Mouse (Mus musculus) cerebellum, adult (tissue): ENCODE results near the gene Sclt1.

Experiments
- ATAC-seq: cut with Nextera tagmentation; 2 replicates; pipeline ENCODE4 v1.9.2; 2017; ENCODE audit warnings: mild to moderate bottlenecking, moderate library complexity, mixed read lengths; ENCODE audit not compliant: insufficient number of reproducible peaks, low FRiP score, low TSS enrichment

Gene Sclt1

GRCm38 (mm10) chr3:41607467-41607866 lies 134.8 kb downstream of the Sclt1 start:
- no peak for ATAC-seq

GRCm38 (mm10) chr3:41607050-41607449 lies 135.3 kb downstream of the Sclt1 start:
- ATAC-seq: no peak

GRCm38 (mm10) chr3:41606330-41606664 lies 136.0 kb downstream of the Sclt1 start:
- ATAC-seq: no peak

- ATAC-seq: no peak; the same call in 1 of the 2 replicates
These were observed 136.5 kb downstream of the Sclt1 start for GRCm38 (mm10) chr3:41605601-41606329.

- no peak for ATAC-seq
These were observed 137.5 kb downstream of the Sclt1 start for GRCm38 (mm10) chr3:41604629-41605321.

GRCm38 (mm10) chr3:41603470-41604019 lies 138.8 kb downstream of the Sclt1 start:
- ATAC-seq: no peak

- no peak for ATAC-seq
These were observed 139.4 kb downstream of the Sclt1 start for GRCm38 (mm10) chr3:41602933-41603332.

GRCm38 (mm10) chr3:41601226-41602020 lies 140.9 kb downstream of the Sclt1 start:
- no peak for ATAC-seq

GRCm38 (mm10) chr3:41599806-41600589 lies 142.3 kb downstream of the Sclt1 start:
- peak; percentile 54 for ATAC-seq

- no peak for ATAC-seq
These were observed 143.1 kb downstream of the Sclt1 start for GRCm38 (mm10) chr3:41599226-41599625.

- ATAC-seq: no peak
These were observed 143.9 kb downstream of the Sclt1 start for GRCm38 (mm10) chr3:41598412-41598811.

- no peak for ATAC-seq
These were observed 145.3 kb downstream of the Sclt1 start for GRCm38 (mm10) chr3:41597036-41597435.

GRCm38 (mm10) chr3:41595010-41595409 lies 147.3 kb downstream of the Sclt1 start:
- ATAC-seq: no peak

- ATAC-seq: no peak
These were observed 148.0 kb downstream of the Sclt1 start for GRCm38 (mm10) chr3:41594097-41594879.

GRCm38 (mm10) chr3:41592805-41593204 lies 149.5 kb downstream of the Sclt1 start:
- peak; percentile 56 for ATAC-seq

GRCm38 (mm10) chr3:41591651-41592170 lies 150.6 kb downstream of the Sclt1 start:
- no peak for ATAC-seq

GRCm38 (mm10) chr3:41590695-41591559 lies 151.4 kb downstream of the Sclt1 start:
- no peak for ATAC-seq

GRCm38 (mm10) chr3:41589988-41590387 lies 152.3 kb downstream of the Sclt1 start:
- no peak for ATAC-seq
